Mouse (Mus musculus) liver, postnatal 0 days (tissue): ENCODE results near the gene Dab2. TPM values are rescaled to one million over a fixed set of nuclear protein-coding genes. Genes with fewer than 3 reads are reported as not detected.

ENCODE experiments used
- ATAC-seq: fragments of 200-750 bp; cut with Nextera tagmentation; 2 replicates; pipeline ENCODE4 v1.8.0; 2017; ENCODE audit warnings: mild to moderate bottlenecking, moderate library complexity
- DNase-seq: peaks from one replicate; pipeline ENCODE4 v3.0.0-alpha.2; 2016
- H3K27ac ChIP-seq: fragments of 300-500 bp; sonication (generic); 2 replicates; pipeline ENCODE4 v1.5.1; 2014; ENCODE audit warnings: antibody characterized with exemption, moderate library complexity, mild to moderate bottlenecking, low read depth
- H3K27me3 ChIP-seq: fragments of 300-500 bp; sonication (generic); 2 replicates; pipeline ENCODE4 v1.6.1; 2014; ENCODE audit warnings: low read length, control low read depth, mixed read lengths; ENCODE audit not compliant: insufficient read depth
- H3K36me3 ChIP-seq: fragments of 300-500 bp; sonication (generic); replicated peaks from 2 replicates; pipeline ENCODE4 v1.6.1; 2014; ENCODE audit warnings: mild to moderate bottlenecking, control low read depth, low read length, moderate library complexity, mixed read lengths; ENCODE audit not compliant: insufficient read depth
- H3K4me1 ChIP-seq: fragments of 300-500 bp; sonication (generic); 2 replicates; pipeline ENCODE4 v1.6.1; 2014; ENCODE audit warnings: antibody characterized with exemption, mild to moderate bottlenecking, control low read depth; ENCODE audit not compliant: insufficient read depth
- H3K4me2 ChIP-seq: fragments of 300-500 bp; sonication (generic); 2 replicates; pipeline ENCODE4 v1.6.1; 2014; ENCODE audit warnings: low read depth, mild to moderate bottlenecking, low read length, moderate library complexity, mixed read lengths
- H3K4me3 ChIP-seq: fragments of 300-500 bp; sonication (generic); 2 replicates; pipeline ENCODE4 v1.5.1; 2014; ENCODE audit warnings: low read depth, low read length
- H3K9ac ChIP-seq: fragments of 300-500 bp; sonication (generic); replicated peaks from 2 replicates; pipeline ENCODE4 v1.6.1; 2014; ENCODE audit warnings: mild to moderate bottlenecking, moderate library complexity
- H3K9me3 ChIP-seq: fragments of 300-500 bp; sonication (generic); 2 replicates; pipeline ENCODE4 v1.6.1; 2016; ENCODE audit warnings: mild to moderate bottlenecking, control low read depth, low read length, mixed read lengths
- CTCF ChIP-seq: sonication (generic); IDR thresholded peaks from 2 replicates; pipeline ENCODE4 v1.5.1; 2016; ENCODE audit warnings: antibody characterized with exemption, low read depth
- EP300 ChIP-seq: IDR thresholded peaks from 2 replicates; pipeline ENCODE4 v1.6.1; 2016; ENCODE audit warnings: antibody characterized with exemption, low read depth, mild to moderate bottlenecking
- WGBS: fragments of 180-500 bp; shearing (Covaris S2); extraction: QIAGEN DNeasy Blood & Tissue Kit; methylation state at CpG from one replicate; pipeline ENCODE4 v1.1.7; 2014; ENCODE audit not compliant: insufficient replicate concordance; 5-methylcytosine and 5-hydroxymethylcytosine counted together
- polyA plus RNA-seq: library from polyadenylated mRNA; unstranded; fragments of >200 nt; fragmentation: Nextera tagmentation; extraction: Ambion mirVana; gene quantifications from 2 replicates; pipeline ENCODE4 v1.2.1, GENCODE M21; 2015

The Dab2 gene
- polyA plus RNA-seq, 1 experiment from 2014 or later: 10.8 TPM

GRCm38 (mm10) chr15:6321263-6321662 lies 21.7 kb downstream of the Dab2 start:
- Histone ChIP-seq H3K4me1 (no peaks in the 10 kb centered on the region), H3K9me3 (no peaks in the 10 kb centered on the region), H3K27ac (no peak overlapping the region), H3K4me2 (no peak overlapping the region), H3K36me3 (no peaks in the 10 kb centered on the region), H3K27me3 (no peaks in the 10 kb centered on the region), H3K9ac (no peak overlapping the region), H3K4me3 (no peak overlapping the region)
- TF ChIP-seq CTCF: no peak
- TF ChIP-seq EP300: no peak
- WGBS: 73% methylated on average over 4 of the region's 4 CpGs
- no peak for ATAC-seq
- DNase-seq: no peak

GRCm38 (mm10) chr15:6322311-6322710 lies 22.7 kb downstream of the Dab2 start:
- Histone ChIP-seq H3K4me3 (no peak overlapping the region), H3K27me3 (no peaks in the 10 kb centered on the region), H3K4me2 (no peak overlapping the region), H3K27ac (no peak overlapping the region), H3K36me3 (no peaks in the 10 kb centered on the region), H3K4me1 (no peaks in the 10 kb centered on the region), H3K9me3 (no peaks in the 10 kb centered on the region), H3K9ac (no peak overlapping the region)
- DNase-seq (no peak), ATAC-seq (no peak)
- WGBS: 67% methylated on average over 5 of the region's 5 CpGs
- TF ChIP-seq CTCF (no peak), EP300 (no peak)

- H3K27ac ChIP-seq: no peak overlapping the region
- 78% methylated on average over 7 of the region's 7 CpGs for WGBS
- no peak for ATAC-seq
- H3K9me3 ChIP-seq: no peaks in the 10 kb centered on the region
- H3K9ac ChIP-seq: no peak overlapping the region
- TF ChIP-seq CTCF (no peak), EP300 (no peak)
- H3K27me3 ChIP-seq: no peaks in the 10 kb centered on the region
- H3K4me1 ChIP-seq: no peaks in the 10 kb centered on the region
- no peak for DNase-seq
- no peaks in the 10 kb centered on the region for H3K36me3 ChIP-seq
- no peak overlapping the region for H3K4me2 ChIP-seq
- H3K4me3 ChIP-seq: no peak overlapping the region
These were observed 24.0 kb downstream of the Dab2 start for GRCm38 (mm10) chr15:6323577-6323976.

- H3K27me3 ChIP-seq: no peaks in the 10 kb centered on the region
- ATAC-seq (no peak), DNase-seq (no peak)
- TF ChIP-seq EP300: no peak
- no peak for TF ChIP-seq CTCF
- H3K4me3 ChIP-seq: no peak overlapping the region
- WGBS: 59% methylated on average over 4 of the region's 4 CpGs
- no peak overlapping the region for H3K9ac ChIP-seq
- H3K36me3 ChIP-seq: no peaks in the 10 kb centered on the region
- H3K4me2 ChIP-seq: no peak overlapping the region
- no peak overlapping the region for H3K27ac ChIP-seq
- no peaks in the 10 kb centered on the region for H3K4me1 ChIP-seq
- H3K9me3 ChIP-seq: no peaks in the 10 kb centered on the region
These were observed 25.9 kb downstream of the Dab2 start for GRCm38 (mm10) chr15:6325443-6325842.

GRCm38 (mm10) chr15:6326011-6326410 lies 26.4 kb downstream of the Dab2 start:
- DNase-seq (no peak), ATAC-seq (no peak)
- Histone ChIP-seq H3K9ac (no peak overlapping the region), H3K27me3 (no peaks in the 10 kb centered on the region), H3K4me1 (no peaks in the 10 kb centered on the region), H3K4me3 (no peak overlapping the region), H3K4me2 (no peak overlapping the region), H3K27ac (no peak overlapping the region), H3K9me3 (no peaks in the 10 kb centered on the region), H3K36me3 (no peaks in the 10 kb centered on the region)
- WGBS: 47% methylated on average over 4 of the region's 4 CpGs
- TF ChIP-seq EP300 (no peak), CTCF (no peak)

- Histone ChIP-seq H3K9me3 (no peaks in the 10 kb centered on the region), H3K4me3 (no peak overlapping the region), H3K27ac (no peak overlapping the region), H3K9ac (no peak overlapping the region), H3K27me3 (no peaks in the 10 kb centered on the region), H3K36me3 (no peaks in the 10 kb centered on the region), H3K4me2 (no peak overlapping the region), H3K4me1 (no peaks in the 10 kb centered on the region)
- ATAC-seq: no peak
- 54% methylated on average over 2 of the region's 2 CpGs for WGBS
- DNase-seq: no peak
- TF ChIP-seq CTCF (no peak), EP300 (no peak)
These were observed 31.8 kb downstream of the Dab2 start for GRCm38 (mm10) chr15:6331380-6331779.

GRCm38 (mm10) chr15:6334664-6335206 lies 35.1 kb downstream of the Dab2 start:
- DNase-seq (no peak), ATAC-seq (0 out of 2 replicates have a peak, but pooled peaks have one; percentile 25)
- Histone ChIP-seq H3K4me3 (no peak overlapping the region), H3K4me2 (no peak overlapping the region), H3K27me3 (no peaks in the 10 kb centered on the region), H3K4me1 (no peaks in the 10 kb centered on the region), H3K9me3 (no peaks in the 10 kb centered on the region), H3K27ac (no peak overlapping the region), H3K9ac (no peak overlapping the region), H3K36me3 (no peaks in the 10 kb centered on the region)
- 41% methylated on average over 1 of the region's 1 CpGs for WGBS
- no peak for TF ChIP-seq EP300
- no peak for TF ChIP-seq CTCF
